Mouse (Mus musculus): Measurements from ENCODE around the gene Trip10. TPM values are rescaled to one million over a fixed set of nuclear protein-coding genes. Genes with fewer than 3 reads are reported as not detected.

The Trip10 gene
- 4.6 TPM for polyA plus RNA-seq (2017; shearing (Covaris generic))

GRCm38 (mm10) chr17:57249186-57250181 is at the start of gene Trip10:
Trip10 (plus strand) TSS chr17:57249455.

GRCm38 (mm10) chr17:57228014-57228413 is 21.2 kb upstream of the Trip10 start, which contains the start of gene C3:
C3 (minus strand) TSS chr17:57228136.

GRCm38 (mm10) chr17:57248201-57248699 is 1.0 kb upstream of the Trip10 start, which contains the start of gene Gpr108:
Gpr108 (minus strand) TSS chr17:57248446.

GRCm38 (mm10) chr17:57278943-57279590 is 29.8 kb downstream of the Trip10 start, which contains the start of gene Vav1:
Vav1 (plus strand) TSS chr17:57279100.

Other genes with a start within 250 kb of the Trip10 start
- not detected for gene Pspn, start 249.4 kb upstream of the Trip10 start, polyA plus RNA-seq (2017; shearing (Covaris generic))
- 98.1 TPM for gene Gtf2f1, start 238.2 kb upstream of the Trip10 start, polyA plus RNA-seq (2017; shearing (Covaris generic))
- gene Gm17949, start 238.0 kb upstream of the Trip10 start, polyA plus RNA-seq (2017; shearing (Covaris generic)) = 0.84 TPM
- gene Khsrp, start 217.9 kb upstream of the Trip10 start, polyA plus RNA-seq (2017; shearing (Covaris generic)) = 9.0 TPM
- gene Slc25a41, start 207.8 kb upstream of the Trip10 start, polyA plus RNA-seq (2017; shearing (Covaris generic)) = not detected
- gene Crb3, start 190.3 kb upstream of the Trip10 start, polyA plus RNA-seq (2017; shearing (Covaris generic)) = 2.7 TPM
- 3.3 TPM for gene Slc25a23, start 189.6 kb upstream of the Trip10 start, polyA plus RNA-seq (2017; shearing (Covaris generic))
- 310 TPM for gene Dennd1c, start 170.9 kb upstream of the Trip10 start, polyA plus RNA-seq (2017; shearing (Covaris generic))
- gene Tubb4a, start 161.7 kb upstream of the Trip10 start, polyA plus RNA-seq (2017; shearing (Covaris generic)) = 3.3 TPM
- gene Tnfsf9, start 144.1 kb upstream of the Trip10 start, polyA plus RNA-seq (2017; shearing (Covaris generic)) = 10.4 TPM
- gene Cd70, start 99.7 kb upstream of the Trip10 start, polyA plus RNA-seq (2017; shearing (Covaris generic)) = 0.88 TPM
- 13.4 TPM for gene Tnfsf14, start 55.3 kb upstream of the Trip10 start, polyA plus RNA-seq (2017; shearing (Covaris generic))
- gene C3, start 21.3 kb upstream of the Trip10 start, polyA plus RNA-seq (2017; shearing (Covaris generic)) = 3.5 TPM
- 96.4 TPM for gene Gpr108, start 1.0 kb upstream of the Trip10 start, polyA plus RNA-seq (2017; shearing (Covaris generic))
- 243 TPM for gene Vav1, start 29.6 kb downstream of the Trip10 start, polyA plus RNA-seq (2017; shearing (Covaris generic))
- gene Adgre1, start 109.2 kb downstream of the Trip10 start, polyA plus RNA-seq (2017; shearing (Covaris generic)) = 1.8 TPM